Mouse (Mus musculus): ENCODE results near the gene Cd276. TPM values are rescaled to one million over a fixed set of nuclear protein-coding genes. Genes with fewer than 3 reads are reported as not detected.

Cd276 gene
- polyA plus RNA-seq, 1 experiment from 2014 or later = 28.9 TPM

DNA sequence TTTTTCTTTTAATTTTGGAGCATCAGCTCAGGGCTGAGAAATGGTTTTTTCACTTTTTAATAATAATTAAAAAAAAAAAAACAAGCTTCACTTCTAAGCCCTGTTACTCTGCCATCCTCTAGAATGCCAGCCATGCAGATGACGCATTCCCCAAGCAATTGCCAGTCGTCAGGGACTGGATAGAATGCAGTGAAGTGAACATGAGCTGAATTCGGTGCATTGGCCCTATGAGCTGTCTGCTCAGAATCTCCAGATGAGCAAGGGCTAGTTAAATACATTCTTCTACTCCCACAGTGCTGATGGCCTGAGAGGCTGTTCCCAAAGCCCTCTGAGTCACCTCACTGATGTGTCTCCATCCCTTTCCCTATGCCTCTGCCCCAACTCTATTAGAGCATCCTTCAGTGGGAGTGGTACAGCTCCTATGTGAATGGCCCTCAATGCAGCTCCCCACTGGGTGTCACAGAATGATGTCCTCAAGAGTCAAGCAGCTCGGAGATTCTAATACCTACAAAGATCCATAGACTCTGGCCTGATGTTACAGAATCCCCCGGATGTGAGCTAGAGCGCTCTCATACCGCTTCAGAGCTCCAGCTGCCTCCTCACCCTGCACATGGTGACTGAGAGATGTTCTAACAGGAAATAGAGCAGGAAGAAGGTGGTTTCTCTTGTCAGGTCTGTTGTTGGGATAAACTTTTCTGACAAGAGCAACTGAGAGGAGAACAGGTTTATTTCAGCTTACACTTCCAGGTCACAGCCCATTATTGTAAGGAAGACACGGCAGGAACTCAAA lies 47.8 kb downstream of the Cd276 start:
- Histone ChIP-seq H3K27ac (ENCODE audit: low read length) (no peak overlapping the region), H3K4me2 (ENCODE audit: low read length) (no peak overlapping the region)
- WGBS = 79% methylated on average over 8 of the region's 8 CpGs

GRCm38 (mm10) chr9:58500946-58501345 lies 54.3 kb downstream of the Cd276 start:
- 81% methylated on average over 5 of the region's 5 CpGs for WGBS
- Histone ChIP-seq H3K27ac (ENCODE audit: low read length) (no peak overlapping the region), H3K4me1 (ENCODE audit: control insufficient read depth, insufficient read depth, low read length) (0 out of 2 replicates have a peak, but pooled peaks cover 2% of the 10 kb centered on the region), H3K4me3 (ENCODE audit: low read depth, low read length) (no peak overlapping the region), H3K36me3 (ENCODE audit: control insufficient read depth, insufficient read depth, low read length) (no peaks in the 10 kb centered on the region; the same call in 1 of the 2 replicates), H3K4me2 (ENCODE audit: low read length) (no peak overlapping the region), H3K9me3 (replicated peaks; ENCODE audit: control insufficient read depth, low read length, poor library complexity, severe bottlenecking) (no peaks in the 10 kb centered on the region), H3K27me3 (ENCODE audit: control insufficient read depth, insufficient read depth, low read depth, low read length) (no peaks in the 10 kb centered on the region), H3K9ac (ENCODE audit: low read depth, low read length) (no peak overlapping the region)
- ATAC-seq = 0 out of 2 replicates have a peak, but pooled peaks have one; percentile 23

More for the DNA sequence above, 47.8 kb downstream of the Cd276 start:
- H3K4me1 ChIP-seq (ENCODE audit: control insufficient read depth, insufficient read depth, low read length) = no peaks in the 10 kb centered on the region
- no peak for ATAC-seq
- no peaks in the 10 kb centered on the region for H3K36me3 ChIP-seq (ENCODE audit: control insufficient read depth, insufficient read depth, low read length)
- no peaks in the 10 kb centered on the region for H3K9me3 ChIP-seq (replicated peaks; ENCODE audit: control insufficient read depth, low read length, poor library complexity, severe bottlenecking)
- no peaks in the 10 kb centered on the region for H3K27me3 ChIP-seq (ENCODE audit: control insufficient read depth, insufficient read depth, low read depth, low read length)
- H3K9ac ChIP-seq (ENCODE audit: low read depth, low read length) = no peak overlapping the region
- H3K4me3 ChIP-seq (ENCODE audit: low read depth, low read length) = no peak overlapping the region

DNA sequence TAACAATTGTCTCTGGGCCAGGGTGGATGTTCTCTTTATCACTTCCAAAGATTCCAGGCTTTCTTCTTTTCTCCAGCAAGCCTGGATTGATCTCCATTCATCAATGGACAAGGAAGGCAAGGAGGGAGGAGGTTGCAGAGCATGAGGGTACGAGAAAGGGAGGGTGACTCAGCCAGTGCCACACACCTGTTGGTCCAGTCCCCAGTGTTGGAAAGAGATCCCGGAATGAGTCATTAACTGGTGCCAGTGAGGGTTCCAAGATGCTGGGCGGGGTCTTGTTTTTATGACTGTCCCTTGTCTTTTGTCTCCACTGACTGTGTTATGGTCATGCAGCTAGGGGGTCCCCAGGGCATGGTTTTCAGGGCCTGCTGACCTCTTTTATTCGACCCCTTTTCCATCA lies 57.3 kb downstream of the Cd276 start:
- ATAC-seq = no peak

GRCm38 (mm10) chr9:58496470-58497182 lies 58.6 kb downstream of the Cd276 start:
- Histone ChIP-seq H3K9ac (ENCODE audit: low read depth, low read length) (no peak overlapping the region), H3K9me3 (replicated peaks; ENCODE audit: control insufficient read depth, low read length, poor library complexity, severe bottlenecking) (no peaks in the 10 kb centered on the region), H3K27me3 (ENCODE audit: control insufficient read depth, insufficient read depth, low read depth, low read length) (no peaks in the 10 kb centered on the region), H3K27ac (ENCODE audit: low read length) (no peak overlapping the region), H3K4me3 (ENCODE audit: low read depth, low read length) (no peak overlapping the region), H3K36me3 (ENCODE audit: control insufficient read depth, insufficient read depth, low read length) (no peaks in the 10 kb centered on the region; the same call in 1 of the 2 replicates), H3K4me1 (ENCODE audit: control insufficient read depth, insufficient read depth, low read length) (0 out of 2 replicates have a peak, but pooled peaks cover 5% of the 10 kb centered on the region), H3K4me2 (ENCODE audit: low read length) (no peak overlapping the region)
- ATAC-seq = no peak
- 32% methylated on average over 4 of the region's 4 CpGs for WGBS

More for the DNA sequence above, 57.3 kb downstream of the Cd276 start:
- WGBS = 68% methylated on average over 4 of the region's 4 CpGs
- Histone ChIP-seq H3K9me3 (replicated peaks; ENCODE audit: control insufficient read depth, low read length, poor library complexity, severe bottlenecking) (no peaks in the 10 kb centered on the region), H3K4me3 (ENCODE audit: low read depth, low read length) (no peak overlapping the region), H3K4me1 (ENCODE audit: control insufficient read depth, insufficient read depth, low read length) (0 out of 2 replicates have a peak, but pooled peaks cover 2% of the 10 kb centered on the region), H3K4me2 (ENCODE audit: low read length) (no peak overlapping the region), H3K27ac (ENCODE audit: low read length) (no peak overlapping the region), H3K36me3 (ENCODE audit: control insufficient read depth, insufficient read depth, low read length) (no peaks in the 10 kb centered on the region; the same call in 1 of the 2 replicates), H3K27me3 (ENCODE audit: control insufficient read depth, insufficient read depth, low read depth, low read length) (no peaks in the 10 kb centered on the region), H3K9ac (ENCODE audit: low read depth, low read length) (no peak overlapping the region)

DNA sequence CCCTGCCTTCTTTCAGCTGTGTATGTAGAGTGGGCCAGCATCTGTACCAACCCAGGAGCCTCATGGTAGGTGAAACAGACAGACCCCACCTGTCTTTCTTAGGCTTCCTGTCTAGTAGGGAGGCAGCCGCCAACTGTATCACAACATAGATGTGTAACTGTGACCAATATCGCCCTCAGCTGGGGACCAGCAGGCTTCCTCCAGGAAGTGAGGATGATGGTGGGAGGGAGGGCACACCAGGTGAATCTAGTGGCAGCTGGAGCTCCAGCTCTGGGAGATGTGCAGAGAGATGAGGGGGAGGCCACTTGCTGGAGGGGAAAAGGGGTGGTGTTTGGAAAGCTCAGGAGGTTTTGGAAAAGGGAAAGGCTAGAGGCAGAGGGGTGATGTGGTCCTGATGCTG lies 60.2 kb downstream of the Cd276 start:
- H3K9ac ChIP-seq (ENCODE audit: low read depth, low read length) = no peak overlapping the region
- no peak overlapping the region for H3K27ac ChIP-seq (ENCODE audit: low read length)
- H3K4me2 ChIP-seq (ENCODE audit: low read length) = no peak overlapping the region
- no peaks in the 10 kb centered on the region; the same call in 1 of the 2 replicates for H3K36me3 ChIP-seq (ENCODE audit: control insufficient read depth, insufficient read depth, low read length)
- no peak overlapping the region for H3K4me3 ChIP-seq (ENCODE audit: low read depth, low read length)
- H3K9me3 ChIP-seq (replicated peaks; ENCODE audit: control insufficient read depth, low read length, poor library complexity, severe bottlenecking) = no peaks in the 10 kb centered on the region
- peaks cover 15% of the 10 kb centered on the region for H3K4me1 ChIP-seq (ENCODE audit: control insufficient read depth, insufficient read depth, low read length)
- WGBS = 76% methylated on average over 2 of the region's 2 CpGs
- ATAC-seq = no peak
- H3K27me3 ChIP-seq (ENCODE audit: control insufficient read depth, insufficient read depth, low read depth, low read length) = no peaks in the 10 kb centered on the region

DNA sequence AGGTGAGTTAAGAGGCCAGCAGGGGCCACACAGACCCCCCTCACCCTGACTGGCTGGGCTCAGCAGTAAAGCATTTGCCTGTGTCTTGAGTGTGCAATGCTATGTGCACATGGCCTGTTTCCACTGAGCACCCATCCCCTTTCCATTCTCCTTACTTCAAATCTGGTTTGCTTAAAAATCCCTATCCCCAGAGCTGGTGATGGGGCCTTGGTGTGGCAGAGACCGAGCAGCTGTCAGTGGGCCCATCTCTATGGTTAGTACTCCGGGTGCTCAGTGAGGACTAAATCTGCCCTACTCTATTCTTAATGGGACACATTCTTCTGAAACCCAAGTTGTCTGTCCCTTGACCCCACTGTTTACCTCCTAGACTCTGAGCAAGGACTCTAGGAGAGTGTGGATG lies 64.8 kb downstream of the Cd276 start:
- no peaks in the 10 kb centered on the region for H3K9me3 ChIP-seq (replicated peaks; ENCODE audit: control insufficient read depth, low read length, poor library complexity, severe bottlenecking)
- peak overlapping the region; percentile 94 for H3K9ac ChIP-seq (ENCODE audit: low read depth, low read length)
- peak overlapping the region; percentile 97 for H3K4me2 ChIP-seq (ENCODE audit: low read length)
- 84% methylated on average over 2 of the region's 2 CpGs for WGBS
- peaks cover 26% of the 10 kb centered on the region for H3K4me1 ChIP-seq (ENCODE audit: control insufficient read depth, insufficient read depth, low read length)
- no peak for ATAC-seq
- H3K27me3 ChIP-seq (ENCODE audit: control insufficient read depth, insufficient read depth, low read depth, low read length) = no peaks in the 10 kb centered on the region
- no peaks in the 10 kb centered on the region for H3K36me3 ChIP-seq (ENCODE audit: control insufficient read depth, insufficient read depth, low read length)
- peak overlapping the region; percentile 57 for H3K4me3 ChIP-seq (ENCODE audit: low read depth, low read length)
- H3K27ac ChIP-seq (ENCODE audit: low read length) = no peak overlapping the region

- ATAC-seq = peak; percentile 23
- no peaks in the 10 kb centered on the region for H3K27me3 ChIP-seq (ENCODE audit: control insufficient read depth, insufficient read depth, low read depth, low read length)
- no peaks in the 10 kb centered on the region for H3K9me3 ChIP-seq (replicated peaks; ENCODE audit: control insufficient read depth, low read length, poor library complexity, severe bottlenecking)
- H3K27ac ChIP-seq (ENCODE audit: low read length) = no peak overlapping the region
- H3K9ac ChIP-seq (ENCODE audit: low read depth, low read length) = peak overlapping the region; percentile 94
- H3K4me2 ChIP-seq (ENCODE audit: low read length) = peak overlapping the region; percentile 97
- no peaks in the 10 kb centered on the region for H3K36me3 ChIP-seq (ENCODE audit: control insufficient read depth, insufficient read depth, low read length)
- 4% methylated on average over 7 of the region's 7 CpGs for WGBS
- H3K4me1 ChIP-seq (ENCODE audit: control insufficient read depth, insufficient read depth, low read length) = peaks cover 26% of the 10 kb centered on the region
- H3K4me3 ChIP-seq (ENCODE audit: low read depth, low read length) = peak overlapping the region; percentile 57
Measured at GRCm38 (mm10) chr9:58489865-58490165, 65.4 kb downstream of the Cd276 start.

GRCm38 (mm10) chr9:58489133-58489864 lies 65.9 kb downstream of the Cd276 start:
- WGBS = 3% methylated on average over 13 of the region's 13 CpGs
- Histone ChIP-seq H3K27ac (ENCODE audit: low read length) (peak overlapping the region; percentile 93), H3K4me1 (ENCODE audit: control insufficient read depth, insufficient read depth, low read length) (peaks cover 26% of the 10 kb centered on the region), H3K4me3 (ENCODE audit: low read depth, low read length) (peak overlapping the region; percentile 57), H3K9ac (ENCODE audit: low read depth, low read length) (peak overlapping the region; percentile 94), H3K9me3 (replicated peaks; ENCODE audit: control insufficient read depth, low read length, poor library complexity, severe bottlenecking) (no peaks in the 10 kb centered on the region), H3K27me3 (ENCODE audit: control insufficient read depth, insufficient read depth, low read depth, low read length) (no peaks in the 10 kb centered on the region), H3K4me2 (ENCODE audit: low read length) (peak overlapping the region; percentile 97), H3K36me3 (ENCODE audit: control insufficient read depth, insufficient read depth, low read length) (no peaks in the 10 kb centered on the region)
- peak; percentile 66 for ATAC-seq
